Mouse (Mus musculus) ES-Bruce4 (cell line): Measurements from ENCODE around the gene Gm42517.

Experiments used
- CTCF ChIP-seq: IDR thresholded peaks from one replicate; pipeline ENCODE4 v1.8.1; 2011; ENCODE audit warnings: low read depth, low read length
- EP300 ChIP-seq: IDR thresholded peaks from 2 replicates; pipeline ENCODE4 v1.6.1; 2011; ENCODE audit warnings: low read depth, low read length; ENCODE audit not compliant: insufficient read depth

GRCm38 (mm10) chr5:108338049-108338448 lies 29.7 kb downstream of the Gm42517 start:
- TF ChIP-seq CTCF, result no peak
- no peak for TF ChIP-seq EP300
